Mouse (Mus musculus) left cerebral cortex, postnatal 14 days (tissue): ENCODE data around the gene H2-M5. TPM values are rescaled to one million over a fixed set of nuclear protein-coding genes. Genes with fewer than 3 reads are reported as not detected.

Experiments used
- DNase-seq, 2 experiments: peaks; one replicate each; pipeline ENCODE4 v3.0.0; 2021 to 2022; ENCODE audit warnings: low spot score in 2 of 2, mixed read lengths in 1 of 2
- intact Hi-C: fragments of 180-260 bp; cut with DNase I; formaldehyde crosslinking; loops from one replicate; pipeline ENCODE4 v1.15.1; 2025
- total RNA-seq, 2 experiments: library from RNA; stranded (reverse); gene quantifications; 2 replicates each; pipeline ENCODE4 v1.2.3; 2021

H2-M5 gene
- total RNA-seq, 2 experiments from 2014 or later: 1.9 to 2.7 TPM

DNA sequence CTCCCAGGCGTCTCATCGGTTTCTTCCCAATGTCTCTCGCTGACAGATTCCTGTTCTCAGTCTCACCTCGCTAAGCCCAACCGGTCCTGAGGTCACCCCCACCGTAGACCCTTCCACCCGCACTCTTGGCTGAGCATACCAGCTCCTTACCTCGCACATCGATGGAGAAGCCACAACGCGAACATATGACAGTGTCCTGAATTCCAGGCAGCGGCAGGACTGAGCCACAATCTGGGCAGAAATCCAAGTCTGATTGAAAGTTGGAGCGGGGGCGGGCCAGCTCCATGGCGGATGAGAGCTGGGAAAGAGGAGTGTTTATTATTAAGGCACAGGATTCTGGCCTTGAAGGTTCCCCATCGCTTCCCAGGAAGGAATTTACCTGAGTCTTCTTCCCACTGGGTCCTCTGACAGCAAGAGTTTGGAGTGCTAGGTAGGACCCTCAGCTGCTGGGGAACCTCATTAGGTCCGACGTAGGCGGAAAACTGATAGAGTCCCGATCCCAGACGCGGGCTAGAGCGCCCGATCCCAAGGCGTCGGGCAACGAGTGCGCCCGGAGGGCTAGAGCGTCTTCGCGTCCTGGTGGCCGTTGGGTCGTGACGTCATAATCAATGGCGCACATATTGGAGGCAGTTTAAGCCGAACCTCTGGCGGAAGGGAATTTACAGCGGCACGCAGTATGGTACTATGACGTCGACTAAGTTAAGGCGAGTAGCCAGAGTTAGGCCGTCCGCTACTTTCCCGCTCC, 31.2 kb downstream of the H2-M5 start, which contains the start of the genes Znrd1 and Znrd1as:
Gene Znrd1 (minus strand): TSS at position 561 of the 745 bp plus-strand sequence.
Gene Znrd1as (plus strand): TSS at position 594 of the 745 bp plus-strand sequence.
- peak; percentile 96 to 98 for DNase-seq
- intact Hi-C loops: loop anchor here (5.0 kb wide), 1 partner anchor 89 kb away; the partner anchor contains the start of gene Gabbr1

DNA sequence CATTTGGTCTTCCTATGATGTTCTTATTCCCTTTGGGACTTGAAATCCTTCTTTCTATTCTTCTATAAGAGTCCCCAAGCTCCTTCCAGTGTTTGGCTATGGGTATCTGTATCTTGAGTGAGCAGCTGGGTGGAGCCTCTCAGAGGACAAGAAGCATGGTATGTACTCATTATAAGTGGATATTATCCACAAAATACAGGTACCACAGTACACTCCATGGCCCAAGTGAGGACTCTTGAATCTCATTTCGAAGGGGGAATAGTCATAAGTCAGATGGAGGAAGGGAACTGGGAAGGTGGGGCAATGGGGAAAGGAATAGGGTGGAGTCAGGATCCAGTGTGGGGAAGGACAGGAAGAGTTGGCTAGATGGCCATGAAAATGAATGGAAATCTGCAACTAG, 36.3 kb downstream of the H2-M5 start:
- intact Hi-C loops: no loop called here
- DNase-seq: no peak

DNA sequence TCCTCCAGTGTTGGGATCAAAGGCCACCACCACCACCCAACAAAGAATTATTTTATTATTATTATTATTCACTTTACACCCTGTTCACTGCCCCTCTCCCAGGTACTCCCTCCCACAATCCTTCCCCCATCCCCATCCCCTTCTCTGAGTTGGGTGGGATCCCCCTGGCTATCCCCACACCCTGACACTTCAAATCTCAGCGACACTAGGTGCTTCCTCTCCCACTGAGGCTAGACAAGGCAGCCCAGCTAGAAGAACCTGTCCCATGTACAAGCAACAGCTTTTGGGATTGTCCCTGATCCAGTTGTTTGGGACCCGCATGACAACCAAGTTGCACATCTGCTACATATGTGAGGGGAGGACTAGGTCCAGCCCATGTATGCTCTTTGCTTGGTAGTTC, 36.7 kb downstream of the H2-M5 start:
- no peak for DNase-seq
- intact Hi-C loops: no loop called here

DNA sequence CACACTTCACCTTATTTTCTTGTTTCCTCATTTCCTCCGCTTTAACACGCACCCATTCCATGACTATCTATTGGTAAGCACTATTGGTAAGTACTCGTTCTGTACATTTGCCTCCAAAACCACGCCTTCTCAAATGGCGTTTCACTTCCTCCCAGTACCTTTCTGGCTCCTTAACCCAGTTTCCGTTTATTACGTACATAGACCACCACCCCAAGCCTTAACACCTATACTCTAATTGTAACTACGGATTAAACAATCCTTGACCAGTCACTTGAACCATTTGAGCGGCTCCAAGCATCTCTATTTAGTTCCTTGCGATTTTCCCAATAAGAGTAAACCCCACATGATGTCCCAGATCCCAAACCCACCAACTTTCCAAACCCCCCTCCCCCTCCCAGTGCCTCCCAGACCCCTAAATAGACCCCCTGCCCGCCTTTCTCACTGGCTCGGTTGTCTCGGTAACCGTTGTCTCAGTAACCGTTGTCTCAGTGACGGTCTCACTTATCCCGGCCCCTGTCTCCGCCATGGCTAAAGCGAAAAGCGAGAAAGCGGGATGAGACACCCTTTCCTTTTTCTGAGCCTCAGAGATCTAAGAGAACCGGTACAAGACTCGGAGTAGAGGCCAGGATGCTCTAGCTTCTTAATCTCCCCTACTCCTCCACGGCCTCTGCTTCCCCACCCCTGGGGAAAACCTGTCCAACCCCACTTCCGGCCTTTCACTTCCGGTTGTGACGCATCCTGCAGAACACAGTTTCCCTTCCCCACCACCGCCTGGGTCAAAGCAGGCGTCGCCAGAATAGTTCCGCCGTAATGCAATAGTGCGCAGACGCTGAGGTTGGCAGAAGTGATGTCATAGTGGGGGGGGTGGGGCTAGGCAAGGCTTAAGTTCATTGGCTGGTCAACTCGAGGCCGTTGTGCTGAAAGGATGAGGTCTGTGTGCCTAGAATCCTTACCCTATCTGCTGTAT, 38.1 kb downstream of the H2-M5 start, which contains the start of gene Ppp1r11:
Gene Ppp1r11 (minus strand): TSS at position 761 of the 967 bp plus-strand sequence.
- intact Hi-C loops: no loop called here
- DNase-seq: peak; percentile 95 to 98

DNA sequence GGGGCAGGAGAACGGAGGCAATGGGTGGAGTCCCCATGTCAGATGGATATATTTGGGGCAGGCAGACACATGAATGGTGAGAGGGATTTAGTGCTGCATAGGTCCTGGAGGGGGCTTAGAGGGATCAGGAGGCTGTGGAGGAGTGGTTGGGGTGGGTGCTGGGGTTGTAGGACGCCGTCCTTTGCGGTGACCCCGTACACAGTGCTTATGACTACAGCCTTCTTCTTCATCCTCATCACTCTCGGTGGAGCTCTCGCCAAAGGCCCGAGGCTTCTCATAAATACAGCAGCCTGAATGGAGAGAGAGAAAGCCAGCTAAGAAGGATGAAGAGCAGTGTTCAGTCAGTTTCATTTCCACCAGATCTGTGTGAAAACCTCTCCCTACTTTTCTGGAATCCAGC, 40.1 kb downstream of the H2-M5 start:
- intact Hi-C loops: no loop called here
- DNase-seq: no peak

DNA sequence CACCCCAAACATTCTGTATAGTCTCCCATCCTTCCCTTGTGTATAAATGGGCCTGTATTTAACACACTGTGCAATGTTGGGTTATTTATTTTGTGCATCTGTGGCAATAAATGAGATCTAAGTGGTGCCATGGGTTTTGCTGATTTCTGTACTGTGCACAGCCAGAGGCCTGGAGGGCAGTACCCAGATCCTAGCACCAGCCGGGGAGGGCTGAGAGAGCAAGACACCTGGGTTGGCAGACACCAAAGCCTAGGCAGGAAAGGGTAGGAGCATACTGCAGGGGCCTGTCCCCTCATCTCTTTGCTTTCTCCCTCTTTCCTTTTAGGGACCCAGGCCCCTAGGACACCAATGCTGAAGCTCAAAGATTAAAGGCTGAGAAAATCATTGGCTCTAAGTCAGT, 41.1 kb downstream of the H2-M5 start:
- DNase-seq: no peak
- intact Hi-C loops: no loop called here

DNA sequence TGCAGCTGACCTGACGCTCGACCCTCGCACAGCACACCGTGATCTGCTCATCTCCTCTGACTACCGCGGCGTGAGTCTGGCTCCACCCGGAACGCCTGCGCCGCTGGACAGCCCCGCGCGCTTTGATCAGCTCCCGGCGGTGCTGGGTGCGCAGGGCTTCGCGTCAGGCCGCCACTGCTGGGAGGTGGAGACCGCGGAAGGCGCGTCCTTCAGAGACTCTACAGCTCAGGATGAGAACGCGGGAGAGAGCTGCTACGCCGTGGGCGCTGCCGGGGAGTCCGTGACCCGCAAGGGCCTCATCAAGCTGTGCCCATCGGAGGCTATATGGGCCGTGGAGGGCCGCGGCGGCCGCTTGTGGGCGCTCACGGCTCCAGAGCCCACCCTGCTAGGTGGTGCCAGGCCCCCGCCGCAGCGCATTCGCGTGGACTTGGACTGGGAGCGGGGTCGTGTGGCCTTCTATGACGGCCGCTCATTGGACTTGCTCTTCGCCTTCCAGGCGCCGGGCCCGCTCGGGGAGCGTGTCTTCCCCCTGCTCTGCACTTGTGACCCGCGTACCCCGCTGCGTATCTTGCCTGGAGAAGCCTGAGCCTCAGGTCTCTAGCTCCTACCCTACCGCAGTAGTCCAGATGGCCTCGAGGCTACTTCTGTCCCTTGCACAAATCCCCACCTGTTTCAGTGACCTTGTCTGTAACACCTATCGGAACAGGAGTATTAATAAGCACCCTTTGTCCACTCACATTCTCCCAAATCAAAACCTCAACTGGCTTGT, 42.1 kb downstream of the H2-M5 start:
- intact Hi-C loops: no loop called here
- DNase-seq: peak in 1 of 2 experiments; percentile 61

DNA sequence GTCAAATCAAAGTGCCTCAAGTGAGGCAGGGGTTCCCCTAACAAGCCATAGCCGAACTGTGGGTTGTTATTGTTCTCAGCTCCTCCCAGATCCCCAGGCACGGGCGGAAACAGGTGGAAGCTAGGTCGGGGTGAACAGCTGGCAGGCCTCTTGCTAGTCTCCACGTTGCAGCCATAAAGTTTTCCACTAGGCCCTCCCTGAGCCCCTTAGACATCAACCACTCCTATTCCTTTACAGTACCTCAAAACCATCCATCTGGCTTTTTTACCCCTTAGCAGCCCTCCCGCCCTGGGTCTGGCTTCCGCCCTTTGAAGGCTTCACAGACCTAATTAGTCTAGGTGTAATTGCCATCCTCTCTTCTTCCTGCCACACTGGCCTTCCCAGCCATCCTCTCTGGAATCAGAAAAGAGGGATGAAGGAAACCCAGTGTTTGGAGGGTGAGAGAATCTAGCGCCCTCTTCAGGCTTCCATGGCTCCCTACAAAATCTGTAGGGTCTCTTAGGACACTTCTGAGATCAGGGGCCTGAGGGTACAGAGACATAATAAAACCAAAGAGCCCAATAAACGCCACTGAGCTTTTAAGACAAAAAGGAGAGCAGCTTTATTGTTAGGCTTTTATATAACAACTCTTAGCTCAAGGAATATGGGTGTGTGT, 45.1 kb downstream of the H2-M5 start:
- no peak for DNase-seq
- intact Hi-C loops: no loop called here

DNA sequence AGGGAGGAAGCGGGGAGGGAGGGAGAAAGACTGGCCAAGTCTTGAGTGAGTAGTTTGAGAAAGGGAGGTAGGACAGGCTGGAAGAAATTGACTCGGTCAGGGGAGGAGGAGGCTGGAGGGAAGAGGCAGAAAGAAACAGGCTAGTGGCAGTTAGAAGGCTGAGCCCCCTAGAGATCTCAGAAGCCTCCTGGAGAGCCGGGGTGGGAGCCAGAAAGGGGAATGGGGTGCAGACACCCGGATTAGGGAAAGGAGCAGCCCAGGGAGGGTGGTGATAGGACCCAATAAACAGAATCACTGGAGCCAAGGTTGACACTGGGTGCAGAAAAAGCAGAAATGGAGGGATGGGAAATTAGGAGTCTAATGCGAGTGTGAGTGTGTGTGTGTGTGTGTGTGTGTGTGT, 45.6 kb downstream of the H2-M5 start:
- DNase-seq: no peak
- intact Hi-C loops: no loop called here

DNA sequence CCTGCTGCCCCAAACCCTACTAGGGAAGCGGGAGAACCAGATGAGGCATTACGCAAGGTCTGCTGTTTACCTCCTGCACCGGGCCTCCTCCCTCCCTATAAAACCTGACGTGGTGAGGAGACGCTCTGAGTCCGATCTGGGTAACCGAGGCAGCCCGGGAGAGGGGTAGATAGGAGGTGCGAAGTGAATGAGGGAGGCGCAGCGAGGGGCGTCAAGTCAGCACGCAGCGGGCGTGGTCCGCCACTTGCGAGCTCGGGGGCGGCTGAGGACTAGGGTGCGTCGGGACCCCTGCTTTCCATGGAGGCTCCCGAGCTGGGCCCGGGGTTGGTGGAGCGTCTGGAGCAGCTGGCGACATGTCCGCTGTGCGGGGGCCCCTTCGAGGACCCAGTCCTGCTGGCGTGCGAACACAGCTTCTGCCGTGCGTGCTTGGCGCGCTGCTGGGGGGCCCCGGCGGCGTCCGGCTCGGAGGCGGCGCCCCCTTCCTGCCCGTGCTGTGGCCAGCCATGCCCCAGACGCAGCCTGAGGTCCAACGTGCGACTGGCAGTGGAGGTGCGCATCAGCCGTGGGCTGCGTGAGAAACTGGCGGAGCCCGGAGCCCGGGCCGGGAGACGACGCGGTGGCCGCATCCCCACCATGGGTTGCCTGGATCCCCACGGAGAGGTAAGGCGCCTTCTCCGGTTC, 46.4 kb downstream of the H2-M5 start, which contains the start of gene Rnf39:
Gene Rnf39 (plus strand): TSS at position 128 of the 681 bp plus-strand sequence.
- intact Hi-C loops: no loop called here
- no peak for DNase-seq

DNA sequence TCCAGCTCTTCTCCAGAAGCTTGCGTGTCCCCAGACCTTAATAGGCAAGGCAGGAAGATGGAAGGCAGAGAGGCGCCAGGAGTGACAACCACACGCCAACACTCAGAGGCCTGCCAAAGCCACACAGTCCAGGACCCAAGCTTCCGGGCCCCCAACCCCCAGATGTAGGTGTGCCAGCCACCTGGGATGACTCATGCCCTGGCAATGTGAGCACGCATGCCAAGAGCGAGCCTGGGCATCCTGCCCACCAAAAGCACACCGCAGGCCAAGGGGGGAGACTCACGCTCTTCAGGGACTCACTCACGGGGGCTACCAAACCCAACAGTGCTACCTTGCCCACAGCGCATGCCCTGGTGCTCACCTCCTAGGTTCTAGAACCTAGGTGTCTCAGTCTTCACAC, 46.9 kb downstream of the H2-M5 start:
- no peak for DNase-seq
- intact Hi-C loops: no loop called here

DNA sequence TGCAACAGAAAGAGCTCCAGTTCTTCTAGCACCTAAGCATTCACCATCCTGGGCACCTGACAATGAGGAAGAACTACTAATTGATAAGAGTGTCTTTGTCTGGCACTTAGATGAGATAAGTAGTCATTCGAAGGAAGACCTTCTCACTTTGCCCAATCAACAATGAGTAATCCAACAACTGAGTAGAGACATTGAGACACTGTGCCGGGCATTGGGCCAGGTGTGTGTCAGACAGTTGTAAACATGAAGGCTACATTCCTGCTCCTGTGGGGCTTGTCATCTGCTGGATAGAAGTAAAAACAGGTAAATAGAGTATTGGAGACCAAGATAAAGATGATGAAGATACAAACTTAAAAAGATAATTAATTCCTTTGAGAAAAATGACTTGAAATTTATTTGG, 51.3 kb downstream of the H2-M5 start:
- intact Hi-C loops: no loop called here
- no peak for DNase-seq

Other genes starting within 250 kb of the H2-M5 start
- not detected for gene H2-M10.5, start 216.6 kb downstream of the H2-M5 start, total RNA-seq
- gene H2-M10.6, start 177.4 kb downstream of the H2-M5 start, total RNA-seq: not detected
- gene Trim26, start 152.4 kb downstream of the H2-M5 start, total RNA-seq: 10 to 100 TPM; 20.8 to 25.0 TPM
- gene Trim15, start 122.3 kb downstream of the H2-M5 start, total RNA-seq: not detected
- gene Trim10, start 120.0 kb downstream of the H2-M5 start, total RNA-seq: under 1 TPM in 1 of 2 experiments, not detected in 1; 0.15 TPM
- not detected for gene Trim40, start 99.4 kb downstream of the H2-M5 start, total RNA-seq
- gene Trim31, start 91.4 kb downstream of the H2-M5 start, total RNA-seq: not detected
- 1 to 10 TPM; 2.1 to 3.5 TPM for gene Rnf39, start 46.6 kb downstream of the H2-M5 start, total RNA-seq
- 100 to 1,000 TPM; 108 to 109 TPM for gene Ppp1r11, start 37.8 kb downstream of the H2-M5 start, total RNA-seq
- 10 to 100 TPM; 28.4 to 31.8 TPM for gene Znrd1, start 31.0 kb downstream of the H2-M5 start, total RNA-seq
- gene Znrd1as, start 30.9 kb downstream of the H2-M5 start, total RNA-seq: 1 to 10 TPM; 4.3 to 4.6 TPM
- not detected for gene 2410137M14Rik, start 8.3 kb downstream of the H2-M5 start, total RNA-seq
- gene Zfp57, start 11.6 kb upstream of the H2-M5 start, total RNA-seq: 10 to 100 TPM; 25.9 to 27.9 TPM
- gene Mog, start 33.9 kb upstream of the H2-M5 start, total RNA-seq: 10 to 100 TPM; 23.9 to 46.1 TPM
- 100 to 1,000 TPM; 629 to 637 TPM for gene Gabbr1, start 56.4 kb upstream of the H2-M5 start, total RNA-seq
- gene Olfr90, start 99.0 kb upstream of the H2-M5 start, total RNA-seq: under 1 TPM in 1 of 2 experiments, not detected in 1; 0.13 TPM
- gene Olfr91, start 108.7 kb upstream of the H2-M5 start, total RNA-seq: not detected
- not detected for gene Olfr92, start 130.6 kb upstream of the H2-M5 start, total RNA-seq
- not detected for gene Olfr93, start 172.0 kb upstream of the H2-M5 start, total RNA-seq
- gene Ubd, start 204.4 kb upstream of the H2-M5 start, total RNA-seq: not detected
- gene Olfr94, start 211.5 kb upstream of the H2-M5 start, total RNA-seq: not detected
- not detected for gene Olfr95, start 223.6 kb upstream of the H2-M5 start, total RNA-seq
- not detected for gene Olfr96, start 230.6 kb upstream of the H2-M5 start, total RNA-seq
- not detected for gene Olfr97, start 247.8 kb upstream of the H2-M5 start, total RNA-seq